Mouse (Mus musculus): Measurements from ENCODE around the gene Frrs1l.

GRCm38 (mm10) chr4:57007717-57008116, 17.5 kb upstream of the Frrs1l start:
- TF ChIP-seq CTCF (IDR thresholded peaks at IDR 0.05; ENCODE audit: control insufficient read depth, insufficient read depth, insufficient replicate concordance, low read depth, low read length): no peak
- TF ChIP-seq POLR2A (IDR thresholded peaks at IDR 0.05; ENCODE audit: control insufficient read depth, low read depth, low read length): no peak
